Mouse (Mus musculus) left cerebral cortex, adult 9 months (tissue): ENCODE results near the gene Gvin1.
"Not testable (repeated sequence)": the region's sequence is repeated elsewhere in the genome, so short reads cannot be mapped to it uniquely, and the experiment has no call there.

Experiments
- DNase-seq, 2 experiments: peaks; one replicate each; pipeline ENCODE4 v3.0.0; 2022; ENCODE audit warnings: low spot score in 2 of 2

The Gvin1 gene

GRCm38 (mm10) chr7:106215177-106215576 is at the start of gene Gvin1:
Gvin1 (minus strand) TSS chr7:106215326.
- not testable (repeated sequence) for DNase-seq

GRCm38 (mm10) chr7:106251844-106252517 is 36.9 kb upstream of the Gvin1 start:
- DNase-seq: no peak

GRCm38 (mm10) chr7:106248922-106249321 is 33.8 kb upstream of the Gvin1 start:
- no peak for DNase-seq

GRCm38 (mm10) chr7:106248245-106248644 is 33.1 kb upstream of the Gvin1 start:
- DNase-seq: no peak

GRCm38 (mm10) chr7:106245601-106246000 is 30.5 kb upstream of the Gvin1 start:
- DNase-seq: no peak

GRCm38 (mm10) chr7:106240484-106241275 is 25.6 kb upstream of the Gvin1 start:
- DNase-seq: not testable (repeated sequence)

GRCm38 (mm10) chr7:106237192-106237465 is 22.0 kb upstream of the Gvin1 start:
- no peak for DNase-seq

GRCm38 (mm10) chr7:106236327-106237191 is 21.4 kb upstream of the Gvin1 start:
- no peak for DNase-seq

- no peak for DNase-seq
Measured at GRCm38 (mm10) chr7:106235596-106235995, 20.5 kb upstream of the Gvin1 start.

GRCm38 (mm10) chr7:106215910-106216309 is 784 bp upstream of the Gvin1 start:
- DNase-seq: not testable (repeated sequence)

GRCm38 (mm10) chr7:106213770-106214169 is 1.4 kb downstream of the Gvin1 start:
- not testable (repeated sequence) for DNase-seq

GRCm38 (mm10) chr7:106206630-106207029 is 8.5 kb downstream of the Gvin1 start:
- not testable (repeated sequence) for DNase-seq

GRCm38 (mm10) chr7:106177065-106177464 is 38.1 kb downstream of the Gvin1 start:
- DNase-seq: not testable (repeated sequence)

- not testable (repeated sequence) for DNase-seq
Measured at GRCm38 (mm10) chr7:106145013-106145754, 69.9 kb downstream of the Gvin1 start.

GRCm38 (mm10) chr7:106141128-106141895 is 73.8 kb downstream of the Gvin1 start:
- DNase-seq: not testable (repeated sequence)

- not testable (repeated sequence) for DNase-seq
Measured at GRCm38 (mm10) chr7:106117090-106117948, 97.8 kb downstream of the Gvin1 start.
